9 mouse cellular contexts compared by ENCODE assay signal in genomic region chr11:72132266-72132665, GRCm38 (mm10). TPM values are rescaled to one million over a fixed set of nuclear protein-coding genes. Genes with fewer than 3 reads are reported as not detected.
DNase-seq lines count a peak whose midpoint lies in the region; ATAC-seq and TF ChIP-seq lines count a peak whose summit lies in the region.
"Had no signal": no experiment of that assay in that cellular context is flagged by ENCODE, and none has a peak within 500 bp of the region (broad histone marks: within the 10 kb centered on the region; RNA-seq: fewer than 3 reads in every experiment).

No protein-coding gene starts in this region.

- TF ChIP-seq CTCF in kidney, postnatal 0 days (IDR thresholded peaks at IDR 0.05; ENCODE audit: low read depth): no peak

- H3K27me3 ChIP-seq in kidney, postnatal 0 days (ENCODE audit: insufficient read depth, low read length): peaks cover 13% of the 10 kb centered on the region; the same call in 1 of the 2 replicates
- peaks cover 52% of the 10 kb centered on the region for H3K27me3 ChIP-seq in liver, embryonic 11.5 days (replicated peaks; ENCODE audit: control insufficient read depth, insufficient read depth, low read length)
- H3K27me3 ChIP-seq in midbrain, embryonic 13.5 days: peaks cover 60% of the 10 kb centered on the region

- H3K36me3 ChIP-seq in kidney, postnatal 0 days (ENCODE audit: insufficient read depth, low read length): no peaks in the 10 kb centered on the region
- H3K36me3 ChIP-seq in liver, embryonic 11.5 days (ENCODE audit: control insufficient read depth, insufficient read depth, low read length): no peaks in the 10 kb centered on the region
- no peaks in the 10 kb centered on the region for H3K36me3 ChIP-seq in midbrain, embryonic 13.5 days

- intact Hi-C loops in left cerebral cortex, postnatal 36 days (cut with DNase I): no loop called here

- no peak for ATAC-seq in kidney, postnatal 0 days (replicated peaks; ENCODE audit: low FRiP score, low read depth)
- no peak for ATAC-seq in megakaryocyte progenitor cell, adult 5-6 weeks (replicated peaks; ENCODE audit: poor library complexity)
- ATAC-seq in liver, embryonic 11.5 days (replicated peaks; ENCODE audit: low FRiP score): no peak
- ATAC-seq in midbrain, embryonic 13.5 days: no peak

- H3K9ac ChIP-seq in kidney, postnatal 0 days (ENCODE audit: low read depth, low read length): no peak overlapping the region
- H3K9ac ChIP-seq in liver, embryonic 11.5 days (ENCODE audit: low read depth, low read length): no peak overlapping the region
- H3K9ac ChIP-seq in midbrain, embryonic 13.5 days (replicated peaks): no peak overlapping the region

- DNase-seq in left cerebral cortex, postnatal 36 days (ENCODE audit: low spot score in 2 of 2): peak; percentile 38 to 41
- no peak for DNase-seq in left cerebral cortex, adult 9 months (ENCODE audit: low spot score in 2 of 2)
- DNase-seq in adrenal gland, adult 8-10 months: peak; percentile 50
- DNase-seq in gastrocnemius, adult 18-20 months (ENCODE audit: low spot score): peak; percentile 41
- no peak for DNase-seq in kidney, postnatal 0 days (ENCODE audit: low spot score)
- DNase-seq in liver, embryonic 11.5 days (ENCODE audit: low spot score): no peak

- H3K4me3 ChIP-seq in kidney, postnatal 0 days (replicated peaks; ENCODE audit: low read depth, low read length): no peak overlapping the region
- H3K4me3 ChIP-seq in liver, embryonic 11.5 days (ENCODE audit: low read depth, low read length): no peak overlapping the region
- no peak overlapping the region for H3K4me3 ChIP-seq in midbrain, embryonic 13.5 days (replicated peaks)

- peak overlapping the region; percentile 55 for H3K27ac ChIP-seq in kidney, postnatal 0 days
- H3K27ac ChIP-seq in liver, embryonic 11.5 days (ENCODE audit: low read depth, low read length): no peak overlapping the region
- H3K27ac ChIP-seq in midbrain, embryonic 13.5 days: no peak overlapping the region

- H3K4me1 ChIP-seq in kidney, postnatal 0 days (replicated peaks; ENCODE audit: insufficient read depth, low read length): peaks cover 9% of the 10 kb centered on the region; the same call in 1 of the 2 replicates
- 0 out of 2 replicates have a peak, but pooled peaks cover 5% of the 10 kb centered on the region for H3K4me1 ChIP-seq in liver, embryonic 11.5 days (replicated peaks; ENCODE audit: control insufficient read depth, insufficient read depth, low read length)
- H3K4me1 ChIP-seq in midbrain, embryonic 13.5 days (replicated peaks): peaks cover 30% of the 10 kb centered on the region

- 19% methylated on average over 3 of the region's 3 CpGs for WGBS in kidney, postnatal 0 days
- WGBS in liver, embryonic 11.5 days: 12% methylated on average over 3 of the region's 3 CpGs
- WGBS in midbrain, embryonic 13.5 days: 22% methylated on average over 3 of the region's 3 CpGs

- H3K4me2 ChIP-seq in kidney, postnatal 0 days (ENCODE audit: low read length): 0 out of 2 replicates have a peak overlapping the region, but pooled peaks have one; percentile 15
- no peak overlapping the region for H3K4me2 ChIP-seq in liver, embryonic 11.5 days
- no peak overlapping the region for H3K4me2 ChIP-seq in midbrain, embryonic 13.5 days (replicated peaks)

- H3K9me3 ChIP-seq in kidney, postnatal 0 days (replicated peaks; ENCODE audit: low read length): no peaks in the 10 kb centered on the region
- no peaks in the 10 kb centered on the region for H3K9me3 ChIP-seq in liver, embryonic 11.5 days (ENCODE audit: control insufficient read depth, low read length)
- no peaks in the 10 kb centered on the region for H3K9me3 ChIP-seq in midbrain, embryonic 13.5 days

RNA-seq across cellular contexts. Expression of gene Pitpnm3, which starts 3.3 kb away (rescaled TPM):
- 10 to 100 TPM; 74.9 to 83.2 TPM for total RNA-seq in left cerebral cortex, postnatal 36 days (2021)
- 10 to 100 TPM in 2 of 4 experiments, 1 to 10 TPM in 2; 1.9 to 15.9 (median 8.4) TPM for total RNA-seq in adrenal gland, adult 8-10 months (2022)
- total RNA-seq in gastrocnemius, adult 18-20 months (2021): 1 to 10 TPM; 2.0 to 2.3 TPM
- polyA plus RNA-seq in kidney, postnatal 0 days (2015; fragmentation: Nextera tagmentation; extraction: Ambion mirVana): 0.42 and 0.45 TPM in 2 replicates
- total RNA-seq in megakaryocyte progenitor cell, adult 5-6 weeks (2015): not detected in 2 replicates
- not detected in 2 replicates for total RNA-seq in megakaryocyte progenitor cell, adult 5-6 weeks (2017)
- 0.08 and 0.31 TPM in 2 replicates for polyA plus RNA-seq in liver, embryonic 11.5 days (2014; fragmentation: Nextera tagmentation; extraction: Ambion mirVana)
- polyA plus RNA-seq in midbrain, embryonic 13.5 days (2015; fragmentation: Nextera tagmentation; extraction: Ambion mirVana): 1.8 and 2.1 TPM in 2 replicates
- total RNA-seq: hematopoietic stem cell, adult 5-6 weeks had no signal

Comparison
In these comparisons a context has a peak if more than half of its experiments do, and no peak if none do; other contexts are left out.
1. DNase-seq: peak in left cerebral cortex, postnatal 36 days (2 of 2), adrenal gland, adult 8-10 months (single experiment) and gastrocnemius, adult 18-20 months (single experiment); none in left cerebral cortex, adult 9 months (0 of 2), kidney, postnatal 0 days (single experiment) and liver, embryonic 11.5 days (single experiment).
2. RNA of gene Pitpnm3, which starts 3.3 kb away (total RNA-seq): 74.9 to 83.2 TPM in left cerebral cortex, postnatal 36 days; 1.9 to 15.9 TPM in adrenal gland, adult 8-10 months, 2.0 to 2.3 TPM in gastrocnemius, adult 18-20 months and not detected in megakaryocyte progenitor cell, adult 5-6 weeks; every median in the first group is over 4 times any median in the second.